Mouse (Mus musculus) kidney, embryonic 14.5 days (tissue): ENCODE measurements around the gene Krt9. TPM values are rescaled to one million over a fixed set of nuclear protein-coding genes. Genes with fewer than 3 reads are reported as not detected.
A peak's percentile ranks its signal among the peaks of the same experiment; 100 is the strongest.

ENCODE experiments used
- ATAC-seq: fragments of 200-750 bp; cut with Nextera tagmentation; 2 replicates; pipeline ENCODE4 v1.8.0; 2017; ENCODE audit warnings: moderate number of reproducible peaks, mild to moderate bottlenecking, moderate TSS enrichment, moderate library complexity; ENCODE audit not compliant: low FRiP score, low TSS enrichment
- H3K27ac ChIP-seq: fragments of 300-500 bp; sonication (generic); 2 replicates; pipeline ENCODE4 v1.5.1; 2014; ENCODE audit warnings: low read depth, mild to moderate bottlenecking, low read length, moderate library complexity, mixed read lengths
- H3K27me3 ChIP-seq: fragments of 300-500 bp; sonication (generic); 2 replicates; pipeline ENCODE4 v1.6.1; 2014; ENCODE audit warnings: mild to moderate bottlenecking, low read length; ENCODE audit not compliant: control insufficient read depth, insufficient read depth
- H3K36me3 ChIP-seq: fragments of 300-500 bp; sonication (generic); 2 replicates; pipeline ENCODE4 v1.6.1; 2014; ENCODE audit warnings: low read length, mixed read lengths; ENCODE audit not compliant: control insufficient read depth, insufficient read depth
- H3K4me1 ChIP-seq: fragments of 300-500 bp; sonication (generic); 2 replicates; pipeline ENCODE4 v1.6.1; 2014; ENCODE audit warnings: low read length, mixed read lengths; ENCODE audit not compliant: control insufficient read depth, insufficient read depth
- H3K4me2 ChIP-seq: fragments of 300-500 bp; sonication (generic); replicated peaks from 2 replicates; pipeline ENCODE4 v1.6.1; 2014; ENCODE audit warnings: low read depth, mild to moderate bottlenecking, low read length
- H3K4me3 ChIP-seq: fragments of 300-500 bp; sonication (generic); 2 replicates; pipeline ENCODE4 v1.5.1; 2014; ENCODE audit warnings: mild to moderate bottlenecking, low read length
- H3K9ac ChIP-seq: fragments of 300-500 bp; sonication (generic); 2 replicates; pipeline ENCODE4 v1.6.1; 2014; ENCODE audit warnings: low read depth, mild to moderate bottlenecking, low read length, moderate library complexity
- H3K9me3 ChIP-seq: fragments of 300-500 bp; sonication (generic); 2 replicates; pipeline ENCODE4 v1.6.1; 2016; ENCODE audit warnings: low read length; ENCODE audit not compliant: control insufficient read depth
- WGBS: fragments of 180-500 bp; shearing (Covaris S2); extraction: QIAGEN DNeasy Blood & Tissue Kit; methylation state at CpG from one replicate; pipeline ENCODE4 v1.1.7; 2014; 5-methylcytosine and 5-hydroxymethylcytosine counted together
- polyA plus RNA-seq: library from polyadenylated mRNA; unstranded; fragments of >200 nt; fragmentation: Nextera tagmentation; extraction: Ambion mirVana; gene quantifications from 2 replicates; pipeline ENCODE4 v1.2.1, GENCODE M21; 2014

The Krt9 gene
- polyA plus RNA-seq, 1 experiment from 2014 or later: not detected

- Histone ChIP-seq H3K9ac (no peak overlapping the region), H3K4me3 (no peak overlapping the region), H3K27ac (no peak overlapping the region), H3K27me3 (no peaks in the 10 kb centered on the region), H3K9me3 (no peaks in the 10 kb centered on the region), H3K4me2 (no peak overlapping the region), H3K36me3 (no peaks in the 10 kb centered on the region), H3K4me1 (no peaks in the 10 kb centered on the region)
- ATAC-seq: no peak
- 75% methylated on average over 4 of the region's 4 CpGs for WGBS
These were observed 5.6 kb upstream of the Krt9 start for GRCm38 (mm10) chr11:100198666-100199065.

DNA sequence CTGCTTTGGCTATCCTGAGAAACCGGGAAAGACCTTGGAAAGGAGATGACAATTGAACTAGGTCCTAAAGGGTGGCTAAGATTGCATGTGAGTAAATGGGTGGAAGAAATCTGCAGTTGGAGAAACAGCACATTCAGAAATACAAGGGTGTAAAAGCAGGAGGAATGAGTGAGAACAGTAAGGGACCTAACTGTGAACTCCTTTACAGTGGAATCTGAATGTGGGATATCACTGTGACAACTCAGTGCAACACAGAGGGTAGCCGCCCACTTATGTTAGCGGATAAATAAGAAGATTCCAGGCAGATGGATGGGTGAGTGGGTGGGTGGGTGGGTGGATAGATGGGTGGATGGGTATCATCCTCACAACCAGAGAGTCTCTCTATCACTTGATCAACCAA, 1.2 kb downstream of the Krt9 start:
- H3K27ac ChIP-seq: no peak overlapping the region
- no peaks in the 10 kb centered on the region; the same call in 1 of the 2 replicates for H3K4me1 ChIP-seq
- ATAC-seq: no peak
- H3K36me3 ChIP-seq: no peaks in the 10 kb centered on the region
- H3K4me2 ChIP-seq: no peak overlapping the region
- no peak overlapping the region for H3K9ac ChIP-seq
- H3K27me3 ChIP-seq: no peaks in the 10 kb centered on the region
- H3K9me3 ChIP-seq: no peaks in the 10 kb centered on the region
- 87% methylated on average over 3 of the region's 3 CpGs for WGBS
- no peak overlapping the region for H3K4me3 ChIP-seq

DNA sequence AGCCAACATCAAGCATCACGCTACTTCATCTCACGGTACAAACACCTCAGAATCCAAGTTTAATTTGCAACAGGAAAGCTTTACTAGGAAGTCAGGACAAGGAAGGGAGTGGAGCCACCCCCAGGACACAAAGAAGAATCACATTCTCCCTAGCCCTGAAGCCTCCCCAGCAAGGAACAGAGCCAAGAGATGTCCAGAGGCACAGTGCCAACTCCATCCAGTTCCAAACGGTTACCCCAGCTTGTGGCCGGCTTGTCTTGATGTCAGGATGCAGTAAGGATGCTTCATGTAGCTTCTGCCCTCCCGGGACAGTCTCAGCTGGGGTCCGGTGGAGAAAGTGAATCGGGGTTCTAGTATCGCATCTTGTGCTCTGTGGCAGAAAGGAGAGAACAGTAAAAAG, 6.3 kb downstream of the Krt9 start:
- Histone ChIP-seq H3K4me3 (no peak overlapping the region), H3K9ac (no peak overlapping the region), H3K27ac (no peak overlapping the region), H3K9me3 (no peaks in the 10 kb centered on the region), H3K36me3 (no peaks in the 10 kb centered on the region), H3K4me1 (no peaks in the 10 kb centered on the region), H3K27me3 (no peaks in the 10 kb centered on the region), H3K4me2 (no peak overlapping the region)
- no peak for ATAC-seq
- WGBS: 87% methylated on average over 8 of the region's 8 CpGs

DNA sequence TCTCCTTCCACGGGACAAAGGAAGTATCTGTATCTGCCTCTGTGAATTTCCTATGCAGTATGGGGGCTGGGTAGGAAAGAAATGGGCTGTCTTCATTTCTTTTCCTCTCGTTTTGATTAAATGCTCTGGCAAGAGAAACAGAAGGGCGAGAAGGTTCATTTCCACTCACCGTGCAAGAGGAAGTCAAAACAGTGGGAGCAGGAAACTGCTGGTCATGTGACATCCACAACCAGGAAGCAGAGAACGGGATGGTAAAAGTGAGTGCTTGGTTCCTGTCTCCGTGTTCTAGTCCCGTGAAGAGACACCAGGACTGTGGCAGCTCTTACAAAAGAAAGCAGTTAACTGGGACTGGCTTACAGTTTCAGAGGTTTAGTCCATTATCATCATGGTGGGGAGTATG, 11.3 kb downstream of the Krt9 start:
- H3K27ac ChIP-seq: no peak overlapping the region

DNA sequence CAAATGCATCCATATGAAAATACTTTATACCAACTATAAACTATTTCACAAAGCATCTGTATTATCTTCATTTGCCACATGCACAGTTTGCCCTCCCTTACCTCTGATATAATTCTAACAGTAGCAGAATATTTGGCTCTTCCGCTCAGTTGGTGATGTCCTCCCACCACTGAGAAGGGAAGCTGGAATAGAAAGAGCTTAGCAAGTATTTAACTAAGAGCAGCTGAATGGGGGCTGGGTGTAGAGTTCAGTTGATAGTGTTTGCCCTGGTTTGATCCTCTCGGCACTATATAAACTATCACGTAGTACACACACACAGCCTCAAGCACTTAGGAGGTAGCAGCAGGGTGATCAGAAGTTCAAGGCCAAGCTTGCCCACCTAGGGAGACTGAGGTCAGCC, 13.8 kb downstream of the Krt9 start:
- Histone ChIP-seq H3K4me3 (no peak overlapping the region), H3K4me2 (no peak overlapping the region), H3K36me3 (no peaks in the 10 kb centered on the region), H3K27me3 (no peaks in the 10 kb centered on the region), H3K9ac (no peak overlapping the region), H3K27ac (no peak overlapping the region), H3K4me1 (no peaks in the 10 kb centered on the region), H3K9me3 (no peaks in the 10 kb centered on the region)
- ATAC-seq: no peak
- WGBS: 85% methylated on average over 3 of the region's 3 CpGs

More for the DNA sequence above, 11.3 kb downstream of the Krt9 start:
- H3K4me3 ChIP-seq: no peak overlapping the region
- H3K4me2 ChIP-seq: no peak overlapping the region
- no peaks in the 10 kb centered on the region for H3K9me3 ChIP-seq
- H3K4me1 ChIP-seq: no peaks in the 10 kb centered on the region
- H3K36me3 ChIP-seq: no peaks in the 10 kb centered on the region
- H3K9ac ChIP-seq: no peak overlapping the region
- WGBS: 73% methylated on average over 7 of the region's 7 CpGs
- H3K27me3 ChIP-seq: no peaks in the 10 kb centered on the region
- no peak for ATAC-seq

GRCm38 (mm10) chr11:100178307-100178706, 14.7 kb downstream of the Krt9 start:
- Histone ChIP-seq H3K36me3 (no peaks in the 10 kb centered on the region), H3K4me2 (no peak overlapping the region), H3K4me1 (no peaks in the 10 kb centered on the region), H3K9ac (no peak overlapping the region), H3K9me3 (no peaks in the 10 kb centered on the region), H3K27me3 (no peaks in the 10 kb centered on the region), H3K4me3 (no peak overlapping the region), H3K27ac (no peak overlapping the region)
- WGBS: 84% methylated on average over 5 of the region's 5 CpGs
- ATAC-seq: no peak

- Histone ChIP-seq H3K4me2 (no peak overlapping the region), H3K4me1 (no peaks in the 10 kb centered on the region), H3K36me3 (no peaks in the 10 kb centered on the region), H3K4me3 (no peak overlapping the region), H3K27me3 (no peaks in the 10 kb centered on the region), H3K27ac (no peak overlapping the region), H3K9ac (no peak overlapping the region), H3K9me3 (no peaks in the 10 kb centered on the region)
- no peak for ATAC-seq
- WGBS: 39% methylated on average over 9 of the region's 9 CpGs
These were observed 16.3 kb downstream of the Krt9 start for GRCm38 (mm10) chr11:100176791-100177190.

DNA sequence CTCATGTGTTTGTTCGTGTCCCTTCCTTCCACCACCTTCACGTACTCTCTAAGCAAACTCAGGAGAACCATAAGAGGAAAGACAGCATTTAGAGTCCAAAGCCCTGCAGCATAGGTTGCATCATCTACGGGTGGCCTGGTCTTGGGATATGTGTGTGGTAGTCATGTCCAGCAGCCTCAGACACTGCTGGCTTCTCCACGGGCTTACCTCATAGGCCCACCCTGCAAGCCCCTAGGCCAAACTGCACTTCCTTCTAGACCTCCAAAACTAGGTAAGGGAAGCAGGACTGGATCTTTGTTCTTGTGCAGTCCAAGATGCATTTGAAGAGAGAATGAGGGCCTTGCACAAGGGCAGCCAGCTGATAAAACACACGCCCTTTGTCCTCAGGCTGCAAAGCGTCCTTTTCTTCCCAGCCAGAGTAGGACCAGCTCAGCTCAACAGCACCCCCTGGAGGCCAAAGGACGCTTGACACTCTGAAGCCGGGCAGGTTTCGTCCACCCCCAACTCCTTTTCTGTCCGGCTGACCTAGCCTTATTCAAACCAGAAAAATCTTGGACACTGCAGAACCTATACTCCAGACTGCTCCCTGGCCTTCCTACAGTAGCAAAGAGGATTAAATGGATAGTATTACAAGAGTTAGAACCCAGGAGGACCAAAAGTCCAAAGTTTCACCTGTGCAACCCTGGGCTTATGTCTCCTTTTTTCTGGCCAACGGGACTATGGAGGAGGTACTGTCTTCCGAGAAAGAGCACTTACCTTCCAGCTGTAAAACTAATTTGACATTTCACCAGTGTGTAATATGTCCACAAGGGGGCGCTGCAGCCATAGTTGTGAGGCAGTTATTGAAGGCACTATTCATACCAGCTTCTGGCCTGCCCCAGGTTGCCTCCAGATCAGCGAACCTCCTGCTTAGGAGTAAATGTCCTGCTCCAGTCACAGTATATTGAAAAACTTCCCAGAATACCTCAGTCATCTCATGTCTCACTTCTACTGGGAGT, 24.0 kb downstream of the Krt9 start:
- Histone ChIP-seq H3K4me2 (no peak overlapping the region), H3K9ac (no peak overlapping the region), H3K4me3 (no peak overlapping the region), H3K9me3 (no peaks in the 10 kb centered on the region), H3K4me1 (peaks cover 11% of the 10 kb centered on the region; the same call in 1 of the 2 replicates), H3K27me3 (no peaks in the 10 kb centered on the region), H3K36me3 (no peaks in the 10 kb centered on the region), H3K27ac (no peak overlapping the region)
- peak; percentile 30; the same call in 1 of the 2 replicates for ATAC-seq
- 25% methylated on average over 14 of the region's 14 CpGs for WGBS

GRCm38 (mm10) chr11:100168071-100168470, 25.0 kb downstream of the Krt9 start:
- Histone ChIP-seq H3K4me1 (peaks cover 11% of the 10 kb centered on the region; the same call in 1 of the 2 replicates), H3K4me2 (no peak overlapping the region), H3K27ac (no peak overlapping the region; the same call in 1 of the 2 replicates), H3K27me3 (no peaks in the 10 kb centered on the region), H3K9ac (no peak overlapping the region), H3K4me3 (no peak overlapping the region), H3K36me3 (no peaks in the 10 kb centered on the region), H3K9me3 (no peaks in the 10 kb centered on the region)
- ATAC-seq: peak; percentile 66
- WGBS: 55% methylated on average over 8 of the region's 8 CpGs
